Mouse (Mus musculus) heart, embryonic 11.5 days (tissue): ENCODE data around the gene Sh2b2. TPM values are rescaled to one million over a fixed set of nuclear protein-coding genes. Genes with fewer than 3 reads are reported as not detected.

Experiments
- ATAC-seq: fragments of 200-750 bp; cut with Nextera tagmentation; replicated peaks from 2 replicates; pipeline ENCODE4 v1.8.0; 2017; ENCODE audit warnings: moderate library complexity; ENCODE audit not compliant: insufficient number of reproducible peaks, low FRiP score, low TSS enrichment
- H3K27ac ChIP-seq: fragments of 300-500 bp; sonication (generic); 2 replicates; pipeline ENCODE4 v1.5.1; 2014; ENCODE audit warnings: mild to moderate bottlenecking, low read depth, low read length
- H3K27me3 ChIP-seq: fragments of 300-500 bp; sonication (generic); 2 replicates; pipeline ENCODE4 v1.6.1; 2014; ENCODE audit warnings: mild to moderate bottlenecking, low read length, mixed read lengths; ENCODE audit not compliant: control insufficient read depth, insufficient read depth
- H3K36me3 ChIP-seq: fragments of 300-500 bp; sonication (generic); 2 replicates; pipeline ENCODE4 v1.6.1; 2014; ENCODE audit warnings: mild to moderate bottlenecking, low read length, moderate library complexity, mixed read lengths; ENCODE audit not compliant: control insufficient read depth, insufficient read depth
- H3K4me1 ChIP-seq: fragments of 300-500 bp; sonication (generic); 2 replicates; pipeline ENCODE4 v1.6.1; 2014; ENCODE audit warnings: low read length; ENCODE audit not compliant: control insufficient read depth, insufficient read depth
- H3K4me2 ChIP-seq: fragments of 300-500 bp; sonication (generic); 2 replicates; pipeline ENCODE4 v1.6.1; 2014; ENCODE audit warnings: mild to moderate bottlenecking, moderate library complexity
- H3K4me3 ChIP-seq: fragments of 300-500 bp; sonication (generic); 2 replicates; pipeline ENCODE4 v1.5.1; 2014; ENCODE audit warnings: low read depth, low read length
- H3K9ac ChIP-seq: fragments of 300-500 bp; sonication (generic); 2 replicates; pipeline ENCODE4 v1.6.1; 2014; ENCODE audit warnings: mild to moderate bottlenecking, low read depth, low read length, moderate library complexity
- H3K9me3 ChIP-seq: fragments of 300-500 bp; sonication (generic); replicated peaks from 2 replicates; pipeline ENCODE4 v1.6.1; 2016; ENCODE audit warnings: low read length; ENCODE audit not compliant: control insufficient read depth
- WGBS: fragments of 180-500 bp; shearing (Covaris S2); extraction: QIAGEN DNeasy Blood & Tissue Kit; methylation state at CpG from one replicate; pipeline ENCODE4 v1.1.7; 2014; ENCODE audit not compliant: insufficient replicate concordance; 5-methylcytosine and 5-hydroxymethylcytosine counted together
- polyA plus RNA-seq: library from polyadenylated mRNA; unstranded; fragments of >200 nt; fragmentation: Nextera tagmentation; extraction: Ambion mirVana; gene quantifications from 2 replicates; pipeline ENCODE4 v1.2.1, GENCODE M21; 2014

Sh2b2 gene
- polyA plus RNA-seq, 1 experiment from 2014 or later: 1.2 TPM

DNA sequence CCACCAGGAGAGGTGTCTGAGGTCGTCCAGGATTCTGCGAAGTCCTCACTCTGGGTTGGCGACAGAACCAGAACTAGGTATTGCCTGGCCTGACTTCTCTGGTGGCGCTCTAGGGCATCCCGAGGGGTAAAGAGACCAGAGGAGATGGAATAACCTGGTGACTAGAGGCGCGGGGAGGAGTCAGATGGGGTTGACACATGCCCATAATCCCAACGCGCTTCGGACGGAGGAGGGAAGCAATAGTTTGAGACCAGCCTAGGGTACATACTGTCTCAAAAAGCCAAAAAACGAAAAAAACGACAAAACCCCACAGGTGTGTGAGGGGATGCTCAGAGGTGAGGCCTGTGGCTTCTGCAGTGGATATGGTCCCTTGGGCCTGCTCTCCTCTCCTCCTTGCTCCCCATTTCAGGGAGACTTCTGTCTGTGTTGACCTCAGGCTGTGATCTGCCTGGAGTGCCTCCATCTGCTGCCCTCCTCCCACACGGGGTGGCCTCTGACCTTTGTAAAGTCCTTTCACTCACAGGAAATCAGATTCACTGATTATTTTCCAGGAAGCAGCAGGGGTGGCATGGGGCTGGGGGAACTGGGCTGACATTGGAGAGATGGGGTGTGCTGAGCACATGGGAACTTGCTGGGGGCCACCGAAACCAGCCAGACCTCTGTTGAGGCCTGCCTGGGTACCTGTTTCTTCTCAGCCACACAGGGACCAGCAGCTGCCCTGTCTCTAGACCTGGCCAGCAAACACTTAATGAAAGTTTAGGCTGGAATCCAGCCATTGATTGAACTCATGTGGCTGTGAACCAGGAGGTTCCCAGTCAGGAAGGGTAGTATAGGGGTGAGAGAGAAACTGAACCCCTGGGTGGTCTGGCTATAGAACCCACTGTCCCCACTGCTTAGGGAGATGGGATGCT is 560 bp downstream of the Sh2b2 start:
- ATAC-seq: no peak
- no peak overlapping the region for H3K9ac ChIP-seq
- no peaks in the 10 kb centered on the region for H3K9me3 ChIP-seq
- H3K4me2 ChIP-seq: peak overlapping the region; percentile 97
- no peak overlapping the region for H3K27ac ChIP-seq
- H3K4me1 ChIP-seq: peaks cover 9% of the 10 kb centered on the region; the same call in 1 of the 2 replicates
- 0 out of 2 replicates have a peak, but pooled peaks cover 3% of the 10 kb centered on the region for H3K36me3 ChIP-seq
- 11% methylated on average over 15 of the region's 15 CpGs for WGBS
- peak overlapping the region; percentile 63 for H3K4me3 ChIP-seq
- peaks cover 14% of the 10 kb centered on the region for H3K27me3 ChIP-seq

DNA sequence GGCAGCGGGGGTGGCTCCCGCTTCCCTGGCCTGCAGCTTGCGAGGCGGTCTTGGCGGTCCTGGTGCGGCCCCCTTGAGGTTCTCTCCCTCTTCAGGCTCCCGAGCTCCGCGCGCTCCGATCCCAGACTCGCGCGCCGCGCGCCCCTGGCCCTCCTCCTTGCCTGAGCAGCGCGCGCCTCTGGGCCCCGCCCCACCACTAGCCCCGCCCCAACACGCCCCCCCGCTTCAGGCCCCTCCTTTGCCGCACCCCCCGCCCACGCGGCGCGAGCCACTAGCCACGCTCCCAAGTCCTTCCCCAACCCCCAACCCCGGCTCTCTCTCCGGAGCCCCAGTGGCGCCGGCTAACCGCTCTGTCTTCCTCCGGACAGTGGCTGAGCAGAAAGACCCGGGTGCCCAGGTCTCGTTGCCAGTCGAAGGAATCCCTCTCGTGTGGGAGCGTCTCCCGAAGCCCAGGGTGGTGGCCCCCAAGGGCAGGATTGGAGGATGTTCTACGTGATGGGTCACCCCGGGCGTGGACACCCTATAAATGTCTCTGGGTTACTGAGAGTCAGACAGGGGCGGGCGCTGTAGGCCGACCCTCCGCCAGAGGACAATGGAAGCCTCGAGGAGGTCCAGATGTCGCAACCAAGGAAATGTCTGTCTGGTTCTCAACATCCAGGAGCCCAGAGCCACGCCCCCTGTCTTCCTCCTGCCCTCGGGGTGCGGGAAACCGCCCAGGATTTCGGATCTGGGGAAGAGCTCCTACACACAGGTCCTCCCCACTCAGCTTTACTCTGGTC is 1.4 kb downstream of the Sh2b2 start:
- H3K27me3 ChIP-seq: peaks cover 16% of the 10 kb centered on the region
- no peaks in the 10 kb centered on the region for H3K9me3 ChIP-seq
- no peaks in the 10 kb centered on the region for H3K36me3 ChIP-seq
- peak overlapping the region; percentile 97 for H3K4me2 ChIP-seq
- H3K9ac ChIP-seq: peak overlapping the region; percentile 66
- no peak overlapping the region for H3K27ac ChIP-seq
- WGBS: under 1% methylated on average over 51 of the region's 57 CpGs
- ATAC-seq: peak; percentile 71
- H3K4me3 ChIP-seq: peak overlapping the region; percentile 63
- peaks cover 9% of the 10 kb centered on the region; the same call in 1 of the 2 replicates for H3K4me1 ChIP-seq

DNA sequence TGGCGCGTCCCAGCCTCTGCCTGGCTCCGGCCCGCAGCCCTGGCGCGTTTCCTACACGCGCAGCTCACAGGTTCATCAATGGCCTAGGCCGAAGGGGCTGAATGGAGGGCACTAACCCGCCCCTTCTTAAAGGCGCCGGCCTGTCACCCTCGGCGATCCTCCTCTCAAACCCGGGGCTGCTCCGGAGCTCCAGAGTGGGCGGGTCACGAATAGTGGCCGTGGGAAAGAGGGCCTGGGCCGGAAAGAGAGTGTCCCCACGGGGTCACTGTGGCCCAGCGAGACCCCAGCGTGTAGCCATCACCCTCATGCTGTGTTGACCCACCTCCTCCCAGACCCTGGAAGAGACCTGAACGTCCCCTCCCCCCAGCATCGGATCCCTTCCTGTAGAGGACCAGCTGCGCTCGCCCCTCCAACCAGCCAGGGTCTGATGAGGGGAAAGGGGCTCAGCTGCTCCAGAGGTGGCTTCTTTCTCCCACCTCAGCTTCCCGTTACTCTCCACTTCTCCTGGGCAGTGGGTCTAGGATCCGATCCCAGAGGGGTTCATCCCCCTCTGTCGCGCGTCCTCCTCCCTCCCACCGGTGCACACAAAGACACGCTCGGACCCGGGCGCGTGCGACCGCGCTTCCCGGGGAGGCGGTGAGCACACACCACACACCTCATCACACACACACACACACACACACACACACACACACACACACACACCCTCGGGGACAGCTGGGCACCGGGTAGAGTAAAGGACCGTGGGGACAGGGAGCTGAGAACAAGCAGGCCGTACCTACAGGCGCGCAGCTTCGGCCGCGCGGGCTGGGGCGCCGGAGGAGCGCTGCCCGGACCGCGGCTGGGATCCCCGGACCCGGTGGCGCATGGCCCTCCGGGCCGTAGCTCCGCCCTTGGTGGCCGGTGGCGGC is 2.2 kb downstream of the Sh2b2 start:
- WGBS: 0% methylated on average over 48 of the region's 67 CpGs
- peaks cover 9% of the 10 kb centered on the region; the same call in 1 of the 2 replicates for H3K4me1 ChIP-seq
- no peak overlapping the region for H3K27ac ChIP-seq
- H3K9ac ChIP-seq: peak overlapping the region; percentile 50
- no peaks in the 10 kb centered on the region for H3K36me3 ChIP-seq
- no peaks in the 10 kb centered on the region for H3K9me3 ChIP-seq
- H3K4me2 ChIP-seq: peak overlapping the region; percentile 97
- H3K27me3 ChIP-seq: peaks cover 16% of the 10 kb centered on the region
- ATAC-seq: peak; percentile 20; the same call in 1 of the 2 replicates
- peak overlapping the region; percentile 63 for H3K4me3 ChIP-seq

DNA sequence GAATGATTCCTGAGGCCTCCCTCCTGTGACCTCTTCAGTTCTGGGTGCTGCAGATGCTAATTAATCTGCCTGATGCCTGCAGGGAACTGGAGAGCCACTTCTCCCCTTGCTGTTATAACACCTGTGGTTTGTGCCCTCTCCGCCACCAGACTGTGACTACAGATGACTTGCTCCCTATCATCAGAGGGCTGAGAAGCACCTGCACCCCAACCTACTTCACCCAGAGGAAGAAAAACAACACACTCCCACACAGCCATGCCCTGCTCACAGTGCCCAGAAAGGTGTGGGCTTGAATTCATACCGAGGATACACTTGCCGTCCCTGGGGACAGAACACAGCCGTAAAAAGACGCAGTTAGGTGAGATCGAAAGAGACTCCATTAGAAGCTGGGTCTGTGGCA is 5.2 kb downstream of the Sh2b2 start:
- WGBS: 74% methylated on average over 6 of the region's 6 CpGs
- no peak overlapping the region for H3K9ac ChIP-seq
- ATAC-seq: no peak
- no peak overlapping the region for H3K4me2 ChIP-seq
- H3K36me3 ChIP-seq: no peaks in the 10 kb centered on the region
- H3K4me3 ChIP-seq: no peak overlapping the region
- H3K27me3 ChIP-seq: peaks cover 43% of the 10 kb centered on the region
- peaks cover 14% of the 10 kb centered on the region for H3K4me1 ChIP-seq
- H3K9me3 ChIP-seq: no peaks in the 10 kb centered on the region
- H3K27ac ChIP-seq: no peak overlapping the region

DNA sequence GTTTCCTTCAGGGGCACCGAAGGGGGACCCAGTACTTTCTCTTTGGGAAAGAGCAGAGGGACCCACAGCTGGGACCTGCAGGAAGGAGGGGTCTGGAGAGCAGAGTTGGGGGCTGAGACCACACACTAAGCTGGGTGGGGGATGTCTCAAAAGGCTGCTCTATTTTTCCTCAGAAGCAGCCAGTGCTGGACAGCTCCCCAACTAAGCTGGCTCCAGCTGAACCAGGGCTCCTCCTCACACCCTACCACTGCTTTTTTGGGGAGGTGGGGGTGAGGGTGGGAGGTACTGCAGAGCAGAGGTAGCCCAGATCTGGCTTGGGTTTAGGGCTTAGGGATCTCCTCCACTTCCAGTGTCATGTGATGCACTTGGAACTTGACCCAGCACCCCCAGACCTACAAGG is 6.0 kb downstream of the Sh2b2 start:
- H3K36me3 ChIP-seq: no peaks in the 10 kb centered on the region
- H3K4me1 ChIP-seq: peaks cover 13% of the 10 kb centered on the region
- no peak overlapping the region for H3K27ac ChIP-seq
- no peaks in the 10 kb centered on the region for H3K9me3 ChIP-seq
- H3K9ac ChIP-seq: no peak overlapping the region
- H3K4me3 ChIP-seq: no peak overlapping the region
- WGBS: 52% methylated on average over 1 of the region's 1 CpGs
- peaks cover 49% of the 10 kb centered on the region for H3K27me3 ChIP-seq
- H3K4me2 ChIP-seq: no peak overlapping the region
- ATAC-seq: no peak

DNA sequence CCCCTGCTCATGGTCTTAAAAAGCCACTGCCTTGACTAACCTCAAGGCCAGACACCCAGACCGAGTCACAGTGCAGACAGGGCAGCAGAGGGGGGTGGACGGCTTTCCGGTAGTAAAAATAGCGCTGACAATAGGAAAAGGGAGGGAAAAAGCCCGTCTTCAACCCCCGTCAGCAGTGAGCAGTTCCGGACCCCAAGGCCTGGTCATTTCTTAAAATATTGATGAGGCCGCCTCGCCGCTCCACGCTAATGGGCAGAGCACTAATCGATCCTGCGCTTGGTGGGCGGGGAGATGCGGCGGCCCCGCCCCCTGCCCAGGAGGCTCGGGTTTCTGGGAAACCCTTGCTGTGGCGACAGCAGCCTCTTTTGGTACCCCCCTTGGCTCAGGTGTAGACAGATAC is 8.7 kb downstream of the Sh2b2 start:
- H3K4me3 ChIP-seq: peak overlapping the region; percentile 34
- ATAC-seq: no peak
- 0% methylated on average over 19 of the region's 19 CpGs for WGBS
- H3K4me2 ChIP-seq: peak overlapping the region; percentile 69
- H3K36me3 ChIP-seq: no peaks in the 10 kb centered on the region
- no peak overlapping the region for H3K27ac ChIP-seq
- H3K4me1 ChIP-seq: peaks cover 5% of the 10 kb centered on the region
- H3K9me3 ChIP-seq: no peaks in the 10 kb centered on the region
- peaks cover 53% of the 10 kb centered on the region for H3K27me3 ChIP-seq
- H3K9ac ChIP-seq: peak overlapping the region; percentile 40; the same call in 1 of the 2 replicates

DNA sequence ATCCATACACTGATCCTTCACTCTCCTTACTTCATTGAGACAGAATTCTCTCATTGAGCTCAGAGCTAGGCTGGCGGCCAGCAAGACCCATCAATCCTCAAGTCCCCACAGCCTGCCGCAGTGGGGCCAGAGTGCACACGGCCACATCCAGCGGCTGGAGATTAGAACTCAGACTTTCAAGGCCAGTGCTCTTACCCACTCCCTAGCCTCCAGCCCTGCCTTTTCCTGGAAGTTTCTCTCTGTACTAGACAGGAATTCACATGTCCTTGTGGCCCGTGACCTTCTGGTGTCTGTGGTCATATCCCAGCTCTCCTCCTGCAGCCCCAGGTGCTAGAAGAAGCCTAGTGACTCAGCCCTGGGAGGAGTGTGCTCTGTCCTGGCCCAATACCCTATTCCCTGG is 9.7 kb downstream of the Sh2b2 start:
- no peak for ATAC-seq
- no peak overlapping the region for H3K4me3 ChIP-seq
- peaks cover 8% of the 10 kb centered on the region for H3K4me1 ChIP-seq
- H3K9me3 ChIP-seq: no peaks in the 10 kb centered on the region
- H3K9ac ChIP-seq: no peak overlapping the region
- no peak overlapping the region for H3K4me2 ChIP-seq
- 60% methylated on average over 5 of the region's 5 CpGs for WGBS
- H3K27ac ChIP-seq: no peak overlapping the region
- H3K27me3 ChIP-seq: peaks cover 57% of the 10 kb centered on the region
- no peaks in the 10 kb centered on the region for H3K36me3 ChIP-seq
